Mouse (Mus musculus) MEL (cell line): ENCODE data around the gene Lin7c. TPM values are rescaled to one million over a fixed set of nuclear protein-coding genes. Genes with fewer than 3 reads are reported as not detected.

Source experiments
- DNase-seq: peaks from one replicate; pipeline ENCODE4 v3.0.0; 2011; ENCODE audit warnings: low read depth, low spot score
- H3K27ac ChIP-seq: 2 replicates; pipeline ENCODE4 v1.5.1; 2012; ENCODE audit warnings: low read depth, mild to moderate bottlenecking, control low read depth, low read length, moderate library complexity; ENCODE audit not compliant: control insufficient read depth
- H3K27me3 ChIP-seq, 2 experiments: fragments of 150-350 bp in 1 of 2; sonication (generic) in 1 of 2; 2 replicates each; pipeline ENCODE4 v1.6.1; 2012; ENCODE audit warnings: low read length in 2 of 2, mild to moderate bottlenecking in 2 of 2, improper control_type of control experiment in 1 of 2, moderate library complexity in 1 of 2; ENCODE audit not compliant: insufficient read depth in 2 of 2, control insufficient read depth in 1 of 2
- H3K36me3 ChIP-seq, 2 experiments: 2 replicates each; pipeline ENCODE4 v1.6.1; 2012 to 2014; ENCODE audit warnings: low read length in 2 of 2, improper control_type of control experiment in 1 of 2, inconsistent platforms in 1 of 2, mild to moderate bottlenecking in 1 of 2; ENCODE audit not compliant: insufficient read depth in 2 of 2, control insufficient read depth in 1 of 2
- H3K4me1 ChIP-seq, 2 experiments: fragments of 150-350 bp in 1 of 2; sonication (generic) in 1 of 2; 2 replicates each; pipeline ENCODE4 v1.6.1; 2012; ENCODE audit warnings: low read length in 2 of 2, improper control_type of control experiment in 1 of 2, mild to moderate bottlenecking in 1 of 2; ENCODE audit not compliant: insufficient read depth in 2 of 2, control insufficient read depth in 1 of 2
- H3K4me3 ChIP-seq, 2 experiments: fragments of 150-350 bp in 1 of 2; sonication (generic) in 1 of 2; 2 replicates each; pipeline ENCODE4 v1.5.1; 2012; ENCODE audit warnings: low read depth in 2 of 2, low read length in 2 of 2, mild to moderate bottlenecking in 2 of 2, moderate library complexity in 2 of 2, control low read depth in 1 of 2, improper control_type of control experiment in 1 of 2; ENCODE audit not compliant: control insufficient read depth in 1 of 2, insufficient read depth in 1 of 2
- H3K79me2 ChIP-seq: 2 replicates; pipeline ENCODE4 v1.6.1; 2012; ENCODE audit warnings: mild to moderate bottlenecking, low read length, moderate library complexity; ENCODE audit not compliant: control insufficient read depth, poor library complexity, insufficient read depth
- H3K9ac ChIP-seq: 2 replicates; pipeline ENCODE4 v1.6.1; 2012; ENCODE audit warnings: low read depth, mild to moderate bottlenecking, control low read depth, low read length, moderate library complexity; ENCODE audit not compliant: control insufficient read depth, poor library complexity, severe bottlenecking
- H3K9me3 ChIP-seq: fragments of 150-350 bp; sonication (generic); replicated peaks from 2 replicates; pipeline ENCODE4 v1.6.1; 2012; ENCODE audit warnings: mild to moderate bottlenecking, low read length, improper control_type of control experiment, moderate library complexity; ENCODE audit not compliant: insufficient read depth
- BHLHE40 ChIP-seq: IDR thresholded peaks from 2 replicates; pipeline ENCODE4 v1.6.1; 2012; ENCODE audit warnings: low read depth, mild to moderate bottlenecking, inconsistent platforms, low read length, improper control_type of control experiment, borderline replicate concordance
- CHD1 ChIP-seq: IDR thresholded peaks from 2 replicates; pipeline ENCODE4 v1.6.1; 2012; ENCODE audit warnings: low read depth, mild to moderate bottlenecking, inconsistent platforms, low read length, improper control_type of control experiment
- CHD2 ChIP-seq: IDR thresholded peaks from 2 replicates; pipeline ENCODE4 v1.6.1; 2011; ENCODE audit warnings: low read length, improper control_type of control experiment
- CTCF ChIP-seq, 3 experiments: IDR thresholded peaks in 2 of 3; conservative IDR thresholded peaks in 1 of 3; 2 replicates each; pipeline ENCODE4 v1.5.1; 2011 to 2012; ENCODE audit warnings: low read length in 3 of 3, low read depth in 2 of 3, mild to moderate bottlenecking in 2 of 3, improper control_type of control experiment in 1 of 3, inconsistent platforms in 1 of 3, mixed read lengths in 1 of 3, moderate library complexity in 1 of 3; ENCODE audit not compliant: control insufficient read depth in 1 of 3, insufficient read depth in 1 of 3, poor library complexity in 1 of 3, severe bottlenecking in 1 of 3
- ETS1 ChIP-seq: IDR thresholded peaks from 2 replicates; pipeline ENCODE4 v1.6.1; 2012; ENCODE audit warnings: low read depth, mild to moderate bottlenecking, inconsistent platforms, low read length, improper control_type of control experiment, moderate library complexity
- GABPA ChIP-seq: IDR thresholded peaks from 2 replicates; pipeline ENCODE4 v1.6.1; 2012; ENCODE audit warnings: low read depth, mild to moderate bottlenecking, inconsistent platforms, low read length, improper control_type of control experiment, moderate library complexity
- GATA1 ChIP-seq: IDR thresholded peaks from 2 replicates; pipeline ENCODE4 v1.6.1; 2011; ENCODE audit warnings: low read depth, low read length, improper control_type of control experiment
- JUND ChIP-seq: IDR thresholded peaks from 2 replicates; pipeline ENCODE4 v1.6.1; 2011; ENCODE audit warnings: low read depth, mild to moderate bottlenecking, improper control_type of control experiment, low read length
- MAFK ChIP-seq: IDR thresholded peaks from 2 replicates; pipeline ENCODE4 v1.6.1; 2011; ENCODE audit warnings: low read depth, mild to moderate bottlenecking, low read length, improper control_type of control experiment, borderline replicate concordance
- MAX ChIP-seq: IDR thresholded peaks from 2 replicates; pipeline ENCODE4 v1.6.1; 2011; ENCODE audit warnings: low read length, improper control_type of control experiment
- MAZ ChIP-seq: IDR thresholded peaks from 2 replicates; pipeline ENCODE4 v1.6.1; 2012; ENCODE audit warnings: low read depth, mild to moderate bottlenecking, inconsistent platforms, low read length, improper control_type of control experiment
- MXI1 ChIP-seq: IDR thresholded peaks from 2 replicates; pipeline ENCODE4 v1.6.1; 2011; ENCODE audit warnings: mild to moderate bottlenecking, low read depth, low read length, improper control_type of control experiment
- MYB ChIP-seq: IDR thresholded peaks from 2 replicates; pipeline ENCODE4 v1.6.1; 2011; ENCODE audit warnings: mild to moderate bottlenecking, low read depth, low read length, improper control_type of control experiment
- MYC ChIP-seq: IDR thresholded peaks from 2 replicates; pipeline ENCODE4 v1.6.1; 2011; ENCODE audit warnings: low read depth, mild to moderate bottlenecking, low read length, improper control_type of control experiment, moderate library complexity
- NELFE ChIP-seq: IDR thresholded peaks from 2 replicates; pipeline ENCODE4 v1.6.1; 2011; ENCODE audit warnings: low read depth, low read length, improper control_type of control experiment
- NRF1 ChIP-seq: IDR thresholded peaks from 2 replicates; pipeline ENCODE4 v1.6.1; 2014; ENCODE audit warnings: low read depth, mild to moderate bottlenecking, inconsistent platforms, low read length, improper control_type of control experiment, moderate library complexity; ENCODE audit not compliant: poor library complexity, insufficient read depth, severe bottlenecking
- RAD21 ChIP-seq: IDR thresholded peaks from 2 replicates; pipeline ENCODE4 v1.6.1; 2011; ENCODE audit warnings: mild to moderate bottlenecking, low read depth, low read length, improper control_type of control experiment
- RCOR1 ChIP-seq: IDR thresholded peaks from 2 replicates; pipeline ENCODE4 v1.6.1; 2012; ENCODE audit warnings: low read depth, mild to moderate bottlenecking, inconsistent platforms, low read length, improper control_type of control experiment
- SIN3A ChIP-seq: IDR thresholded peaks from 2 replicates; pipeline ENCODE4 v1.6.1; 2012; ENCODE audit warnings: low read length, improper control_type of control experiment, inconsistent platforms
- SMC3 ChIP-seq: IDR thresholded peaks from 2 replicates; pipeline ENCODE4 v1.6.1; 2011; ENCODE audit warnings: low read depth, low read length, improper control_type of control experiment
- TAL1 ChIP-seq: IDR thresholded peaks from 2 replicates; pipeline ENCODE4 v1.6.1; 2012; ENCODE audit warnings: mild to moderate bottlenecking, inconsistent platforms, low read length, moderate library complexity, mixed read lengths
- TBP ChIP-seq: IDR thresholded peaks from 2 replicates; pipeline ENCODE4 v1.8.0; 2011; ENCODE audit warnings: low read depth, low read length, improper control_type of control experiment
- UBTF ChIP-seq: IDR thresholded peaks from 2 replicates; pipeline ENCODE4 v1.6.1; 2012; ENCODE audit warnings: low read depth, mild to moderate bottlenecking, inconsistent platforms, low read length, improper control_type of control experiment, moderate library complexity, borderline replicate concordance; ENCODE audit not compliant: insufficient read depth
- USF1 ChIP-seq: IDR thresholded peaks from 2 replicates; pipeline ENCODE4 v1.6.1; 2014; ENCODE audit warnings: low read depth, mild to moderate bottlenecking, inconsistent platforms, low read length, improper control_type of control experiment, moderate library complexity
- USF2 ChIP-seq, 2 experiments: IDR thresholded peaks; 2 replicates each; pipeline ENCODE4 v1.6.1; 2011 to 2012; ENCODE audit warnings: improper control_type of control experiment in 2 of 2, low read length in 2 of 2, borderline replicate concordance in 1 of 2, inconsistent platforms in 1 of 2, low read depth in 1 of 2, mild to moderate bottlenecking in 1 of 2; ENCODE audit not compliant: insufficient read depth in 1 of 2
- ZKSCAN1 ChIP-seq: IDR thresholded peaks from 2 replicates; pipeline ENCODE4 v1.6.1; 2012; ENCODE audit warnings: low read depth, mild to moderate bottlenecking, inconsistent platforms, low read length, improper control_type of control experiment, moderate library complexity
- ZMIZ1 ChIP-seq: IDR thresholded peaks from 2 replicates; pipeline ENCODE4 v1.6.1; 2012; ENCODE audit warnings: low read depth, mild to moderate bottlenecking, inconsistent platforms, low read length, improper control_type of control experiment, moderate library complexity
- polyA plus RNA-seq, 2 experiments: library from polyadenylated mRNA; stranded (reverse) in 1 of 2; unstranded in 1 of 2; fragments of >175 nt in 1 of 2; fragments of >200 nt in 1 of 2; gene quantifications; 2 replicates each; pipeline versions ENCODE4 v1.2.1 to v1.2.4; 2012; ENCODE audit warnings: low replicate concordance in 2 of 2, low read depth in 1 of 2; ENCODE audit not compliant: insufficient read length in 2 of 2, insufficient read depth in 1 of 2, missing spikeins in 1 of 2
- total RNA-seq: library from RNA; depleted of rRNA; stranded (reverse); fragments of 300-350 nt; gene quantifications from 2 replicates; pipeline ENCODE4 v1.2.3, GENCODE M21; 2012

Gene Lin7c
- total and polyA plus RNA-seq, 3 experiments, result 45.0 to 46.8 TPM; not detected in 1

- no peaks in the 10 kb centered on the region for H3K27me3 ChIP-seq
- no peak overlapping the region for H3K4me3 ChIP-seq
- no peaks in the 10 kb centered on the region for H3K36me3 ChIP-seq
- H3K9ac ChIP-seq, result no peak overlapping the region
- H3K79me2 ChIP-seq, result no peaks in the 10 kb centered on the region
- no peaks in the 10 kb centered on the region; a peak in 1 of 4 replicates for H3K4me1 ChIP-seq
- TF ChIP-seq UBTF, result no peak
- TF ChIP-seq MAFK, result no peak
- no peak for TF ChIP-seq RAD21
- TF ChIP-seq ZKSCAN1, result no peak
- TF ChIP-seq ZMIZ1, result no peak
- TF ChIP-seq CTCF (IDR thresholded peaks at IDR 0.05 in 2 of 3, conservative IDR thresholded peaks at IDR 0.05 in 1 of 3; ENCODE audit: control insufficient read depth in 1 of 3, insufficient read depth in 1 of 3, low read depth in 2 of 3, low read length in 3 of 3, poor library complexity in 1 of 3, severe bottlenecking in 1 of 3), result no peak
- no peak for TF ChIP-seq MAZ
- TF ChIP-seq BHLHE40, result no peak
- TF ChIP-seq JUND, result no peak
- no peak for TF ChIP-seq USF1
- TF ChIP-seq GATA1, result no peak
- no peak for DNase-seq
- no peak overlapping the region for H3K27ac ChIP-seq
- H3K9me3 ChIP-seq, result no peaks in the 10 kb centered on the region
These were observed 54.3 kb downstream of the Lin7c start for GRCm38 (mm10) chr2:109944995-109945394.

DNA sequence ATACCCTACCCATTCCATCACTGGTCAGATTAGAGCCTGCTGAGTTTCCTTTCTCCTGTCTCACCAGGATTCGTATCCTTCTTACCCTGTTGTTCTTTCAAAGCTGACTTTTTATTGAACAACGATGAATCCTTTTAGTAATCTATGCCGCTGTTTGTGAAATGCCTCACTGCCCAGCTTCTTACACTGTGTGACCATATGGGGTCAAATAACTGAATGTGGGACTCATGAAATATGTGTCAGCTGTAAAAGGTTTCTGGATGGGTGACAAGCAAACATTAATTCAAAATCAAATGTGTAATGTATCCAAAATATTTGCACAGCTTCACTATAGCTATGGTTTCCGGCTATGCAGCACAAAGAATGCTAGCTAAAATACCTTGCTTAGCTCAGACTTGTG lies 54.9 kb downstream of the Lin7c start:
- Histone ChIP-seq H3K9me3 (no peaks in the 10 kb centered on the region), H3K36me3 (no peaks in the 10 kb centered on the region), H3K4me1 (no peaks in the 10 kb centered on the region; a peak in 1 of 4 replicates), H3K79me2 (no peaks in the 10 kb centered on the region), H3K9ac (no peak overlapping the region), H3K4me3 (no peak overlapping the region), H3K27me3 (no peaks in the 10 kb centered on the region), H3K27ac (no peak overlapping the region)
- DNase-seq, result no peak
- TF ChIP-seq SIN3A, result no peak
- no peak for TF ChIP-seq MXI1
- no peak for TF ChIP-seq MAX
- no peak for TF ChIP-seq MAZ
- no peak for TF ChIP-seq MYC
- no peak for TF ChIP-seq TBP
- no peak for TF ChIP-seq USF1

DNA sequence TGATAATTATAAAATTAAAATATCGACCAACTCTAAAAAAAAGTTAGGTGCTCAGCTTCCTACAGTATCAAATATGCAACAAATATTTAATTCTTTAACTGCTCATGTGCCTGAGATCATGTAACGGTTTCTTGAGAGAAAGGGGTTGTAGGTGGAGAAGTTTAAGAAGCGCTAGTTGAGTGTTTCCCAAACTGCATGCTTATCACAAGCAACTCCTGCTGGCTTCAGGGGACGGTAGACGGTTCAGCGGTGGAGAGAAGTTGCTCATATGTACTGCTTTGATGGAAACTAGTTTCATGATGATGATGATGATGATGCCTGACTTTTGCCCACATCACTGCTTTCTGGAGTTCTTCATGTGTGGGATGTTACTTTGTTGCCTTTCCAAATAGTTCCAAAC lies 55.8 kb downstream of the Lin7c start:
- Histone ChIP-seq H3K27ac (no peak overlapping the region), H3K79me2 (no peaks in the 10 kb centered on the region), H3K4me3 (no peak overlapping the region), H3K36me3 (no peaks in the 10 kb centered on the region), H3K27me3 (no peaks in the 10 kb centered on the region), H3K9ac (no peak overlapping the region), H3K9me3 (no peaks in the 10 kb centered on the region), H3K4me1 (no peaks in the 10 kb centered on the region; a peak in 1 of 4 replicates)
- no peak for DNase-seq
- TF ChIP-seq RCOR1 (no peak), NRF1 (no peak), SMC3 (no peak), CHD1 (no peak), USF2 (IDR thresholded peaks at IDR 0.05; ENCODE audit: borderline replicate concordance in 1 of 2, insufficient read depth in 1 of 2, low read depth in 1 of 2, low read length in 2 of 2) (no peak), USF1 (no peak), JUND (no peak), ETS1 (no peak), MYB (no peak), ZKSCAN1 (no peak), GABPA (no peak), TAL1 (no peak), GATA1 (no peak), CHD2 (no peak), NELFE (no peak), SIN3A (no peak), RAD21 (no peak)
